Mouse (Mus musculus) kidney, postnatal 10 days (tissue): ENCODE measurements around the gene Fam19a3.
"Not testable (repeated sequence)": the region's sequence is repeated elsewhere in the genome, so short reads cannot be mapped to it uniquely, and the experiment has no call there.

ENCODE experiments used
- DNase-seq: peaks from one replicate; pipeline ENCODE4 v3.0.0; 2021; ENCODE audit warnings: mixed read lengths

Gene Fam19a3

DNA sequence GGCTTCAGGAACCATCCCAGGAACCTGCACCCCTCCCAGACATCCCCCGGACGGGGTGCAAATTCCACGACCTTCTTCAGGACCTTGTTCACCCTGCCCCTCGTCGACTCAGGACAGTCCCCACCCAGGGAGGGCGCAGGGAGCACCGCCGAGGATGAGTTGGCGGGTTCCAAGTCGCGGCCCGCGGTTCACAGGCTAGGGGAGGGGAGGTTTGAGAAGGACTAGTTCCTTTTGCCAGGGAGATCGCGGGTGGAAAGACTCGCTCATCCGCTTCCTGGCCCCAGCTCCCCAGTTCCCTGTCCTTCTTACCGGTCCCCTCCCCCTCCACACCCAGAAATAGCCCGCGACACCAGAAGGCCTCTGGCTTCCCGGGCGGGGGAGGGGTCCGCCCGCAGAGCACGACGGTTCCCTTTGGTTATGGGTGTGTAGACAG is at the start of gene Fam19a3:
Gene Fam19a3 (minus strand): TSS at position 370 of the 433 bp plus-strand sequence.
- peak; percentile 66 for DNase-seq

DNA sequence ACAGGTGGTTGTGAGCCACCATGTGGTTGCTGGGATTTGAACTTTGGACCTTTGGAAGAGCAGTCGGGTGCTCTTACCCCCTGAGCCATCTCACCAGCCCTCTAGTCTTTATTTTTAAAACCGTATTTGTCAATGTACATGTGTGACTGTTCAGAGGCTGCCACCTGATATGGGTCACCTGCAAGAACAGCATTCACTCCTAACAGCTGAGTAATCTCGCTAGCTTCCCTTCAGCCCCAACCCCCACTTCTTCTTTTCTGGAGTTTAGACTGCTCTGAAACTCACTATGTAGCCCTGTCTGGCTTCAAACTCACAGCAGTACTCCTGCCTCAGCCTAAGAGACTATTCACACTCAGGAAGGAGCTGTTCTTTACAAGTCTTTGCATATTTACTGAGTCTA is 40.8 kb upstream of the Fam19a3 start:
- DNase-seq: no peak

DNA sequence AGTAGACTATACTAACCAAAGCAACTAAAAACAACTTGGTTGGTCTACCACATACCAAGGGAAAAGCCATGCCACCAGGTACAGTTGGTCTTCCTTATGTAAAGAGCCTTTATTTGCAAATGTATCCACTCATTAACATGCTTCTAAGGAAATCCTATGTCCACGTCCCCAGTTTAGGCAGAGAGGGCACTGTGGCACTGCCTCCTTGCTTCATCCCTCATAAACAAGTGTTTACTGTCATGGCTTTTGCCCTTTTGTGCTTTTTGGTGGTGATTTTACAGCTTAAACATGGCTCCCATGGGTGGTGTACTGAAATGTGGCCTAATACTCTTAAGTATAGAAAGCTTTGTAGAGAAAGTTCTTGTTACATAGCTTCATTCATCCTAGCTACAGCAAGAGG is 38.8 kb upstream of the Fam19a3 start:
- no peak for DNase-seq

DNA sequence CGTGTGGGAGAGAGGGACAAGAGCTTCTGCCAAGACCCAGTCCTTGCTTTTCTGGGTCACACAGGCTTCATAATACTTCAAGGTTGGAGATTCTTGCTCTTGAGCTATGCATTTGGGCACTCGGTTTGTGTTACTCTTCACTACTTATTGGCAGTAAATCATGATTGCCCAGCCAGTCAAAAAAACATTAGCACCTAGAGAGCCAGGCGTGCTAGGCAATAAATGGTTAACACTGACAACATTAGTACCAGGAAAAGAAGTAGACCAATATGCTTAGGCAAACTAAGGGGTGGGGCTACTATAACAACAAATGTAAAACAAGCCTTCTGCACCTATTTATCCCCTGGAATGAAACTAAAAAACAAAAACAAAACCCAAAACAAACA is 37.1 kb upstream of the Fam19a3 start:
- DNase-seq: no peak

DNA sequence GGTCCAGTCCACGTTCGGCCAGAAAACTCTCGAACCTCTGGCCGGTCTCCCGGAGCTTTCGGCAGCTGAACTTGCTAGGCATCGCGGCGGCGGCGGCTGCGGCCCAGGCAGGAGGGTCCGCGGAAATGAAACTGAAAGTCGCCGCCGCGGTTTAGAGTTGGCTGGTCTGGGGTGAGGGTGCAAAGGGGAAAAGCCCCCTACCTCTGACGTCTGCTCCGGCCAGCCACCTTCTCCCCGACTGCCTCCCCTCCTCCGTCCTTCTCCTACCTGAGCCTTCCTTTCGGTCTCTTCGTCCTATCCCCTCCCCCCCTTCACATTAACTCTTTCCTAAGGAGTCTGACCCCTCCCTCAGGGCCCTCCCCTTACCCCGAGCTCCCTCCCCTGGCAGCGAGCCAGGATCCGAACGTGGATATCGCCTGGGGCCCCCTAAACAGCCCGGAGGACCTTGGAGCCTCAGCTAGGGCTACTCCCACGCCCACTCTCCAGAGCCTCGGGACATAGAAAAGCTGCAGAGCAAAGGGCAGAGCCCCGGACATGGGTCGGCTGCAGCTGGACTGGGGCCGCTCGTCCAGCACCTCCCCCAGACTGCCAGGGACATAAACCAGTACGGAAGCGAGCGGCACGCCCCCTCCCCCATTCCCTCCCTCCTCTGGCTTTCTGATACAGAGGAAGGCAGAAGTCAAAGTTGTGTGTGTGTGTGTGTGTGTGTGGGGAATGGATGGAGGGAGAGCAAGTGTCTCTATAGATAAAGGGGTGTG is 36.5 kb upstream of the Fam19a3 start, which contains the start of gene Mov10:
Gene Mov10 (minus strand): TSS at position 573 of the 758 bp plus-strand sequence.
- DNase-seq: peak; percentile 91

DNA sequence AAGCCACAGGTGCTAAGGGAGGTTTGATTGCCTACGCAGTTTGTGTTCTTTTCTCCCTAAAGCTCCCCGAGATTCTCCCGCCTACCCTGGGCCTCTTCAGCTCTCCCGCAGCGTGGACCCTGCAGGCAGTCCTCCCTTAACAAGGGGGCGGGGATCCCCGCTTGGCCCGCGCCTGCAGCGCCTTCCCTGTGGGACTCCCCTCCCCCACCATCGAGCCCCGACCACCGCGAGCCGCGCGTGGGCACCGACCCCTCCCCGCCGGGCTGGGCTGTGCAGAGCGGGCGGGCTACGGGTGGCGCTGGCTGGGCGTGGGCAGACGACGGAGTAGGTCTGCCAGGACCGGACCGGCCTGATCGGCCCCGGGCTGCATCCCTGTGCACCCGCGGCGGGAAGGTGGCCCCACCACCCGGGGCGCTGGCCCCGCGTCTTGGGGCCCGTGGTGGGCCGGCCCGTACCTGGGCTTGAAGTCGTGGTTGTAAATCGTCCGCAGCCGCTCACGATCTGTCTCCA is 35.9 kb upstream of the Fam19a3 start:
- peak; percentile 82 for DNase-seq

DNA sequence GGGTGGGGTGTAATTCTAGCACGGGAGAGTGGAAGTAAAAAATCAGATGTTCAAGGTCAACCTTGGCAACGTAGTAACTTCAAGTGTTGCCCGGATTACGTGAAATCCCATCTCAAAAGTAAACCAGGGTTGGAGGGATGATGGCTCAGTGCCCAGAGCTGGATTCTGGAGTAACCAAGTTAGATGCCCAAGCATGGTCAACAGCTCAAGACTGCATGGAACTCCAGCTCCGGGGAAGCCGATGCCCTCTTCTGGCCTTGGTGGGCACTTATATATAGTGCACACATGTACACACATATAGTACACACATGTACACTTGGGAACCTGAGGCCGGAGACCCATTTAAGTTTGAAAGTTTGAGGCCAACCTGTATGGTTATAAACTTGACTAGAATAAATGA is 34.5 kb upstream of the Fam19a3 start:
- DNase-seq: peak; percentile 23

DNA sequence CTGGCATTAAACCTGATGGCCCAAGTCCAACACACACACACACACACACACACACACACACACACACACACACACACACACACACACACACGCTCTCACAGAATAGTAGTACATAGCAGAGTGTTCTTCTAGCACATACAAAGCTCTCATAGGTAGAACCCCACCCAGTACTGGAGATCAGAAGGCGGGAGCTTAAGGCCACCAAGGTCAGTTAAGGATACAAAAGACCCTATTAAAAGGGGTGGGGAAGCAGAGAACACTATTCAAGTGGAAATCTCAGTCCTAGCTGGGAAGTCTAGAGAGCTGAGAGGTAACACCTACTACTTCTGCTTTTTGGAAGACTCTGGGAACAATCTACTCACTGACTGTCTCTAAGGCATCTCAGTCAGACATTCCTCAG is 33.7 kb upstream of the Fam19a3 start:
- DNase-seq: no peak

DNA sequence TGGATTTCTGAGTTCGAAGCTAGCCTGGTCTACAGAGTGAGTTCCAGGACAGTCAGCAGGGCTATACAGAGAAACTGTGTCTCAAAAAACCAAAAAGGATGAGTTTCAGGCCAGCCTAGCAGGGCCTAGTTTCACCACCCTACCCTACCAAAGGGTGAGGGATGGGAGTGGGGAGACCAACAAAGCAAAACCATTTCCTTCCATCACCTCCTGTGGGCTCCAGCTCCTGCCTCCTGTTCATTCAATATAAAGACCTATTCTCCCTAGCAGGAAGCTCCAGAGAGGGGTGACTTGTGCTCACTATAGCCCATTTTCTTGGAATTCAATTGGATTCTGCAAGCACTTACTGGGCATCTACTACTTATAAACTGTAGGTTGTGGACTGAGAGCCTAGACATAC is 33.1 kb upstream of the Fam19a3 start:
- no peak for DNase-seq

DNA sequence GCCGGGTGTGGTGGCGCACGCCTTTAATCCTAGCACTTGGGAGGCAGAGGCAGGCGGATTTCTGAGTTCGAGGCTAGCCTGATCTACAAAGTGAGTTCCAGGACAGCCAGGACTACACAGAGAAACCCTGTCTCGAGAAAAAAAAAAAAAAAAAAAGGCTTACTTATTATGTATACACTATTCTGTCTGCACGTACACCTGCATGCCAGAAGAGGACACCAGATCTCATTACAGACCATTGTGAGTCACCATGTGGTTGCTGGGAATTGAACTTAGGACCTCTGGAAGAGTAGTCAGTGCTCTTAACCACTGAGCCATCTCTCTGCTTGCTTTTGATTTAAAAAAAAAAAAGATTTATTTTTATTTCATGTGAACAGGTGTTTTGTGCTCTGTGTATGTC is 31.6 kb upstream of the Fam19a3 start:
- not testable (repeated sequence) for DNase-seq

DNA sequence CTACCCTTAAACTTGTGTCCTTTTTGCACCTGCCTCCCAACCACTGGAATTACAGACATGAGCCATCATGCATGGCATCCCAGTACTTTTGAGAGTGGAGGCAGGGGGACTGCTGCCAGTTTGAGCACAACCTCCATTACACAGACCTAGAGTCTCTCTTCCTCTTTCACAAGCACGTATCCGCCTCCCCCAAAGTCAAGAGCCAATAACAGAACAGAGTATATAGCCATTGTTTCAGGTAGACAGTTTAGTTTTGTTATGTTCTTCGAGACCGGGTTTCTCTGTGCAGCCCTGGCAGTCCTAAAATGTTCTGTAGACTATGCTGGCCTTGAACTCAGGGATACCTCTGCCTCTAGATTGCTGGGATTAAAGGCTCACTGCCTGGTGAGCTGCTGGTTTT is 30.6 kb upstream of the Fam19a3 start:
- no peak for DNase-seq

DNA sequence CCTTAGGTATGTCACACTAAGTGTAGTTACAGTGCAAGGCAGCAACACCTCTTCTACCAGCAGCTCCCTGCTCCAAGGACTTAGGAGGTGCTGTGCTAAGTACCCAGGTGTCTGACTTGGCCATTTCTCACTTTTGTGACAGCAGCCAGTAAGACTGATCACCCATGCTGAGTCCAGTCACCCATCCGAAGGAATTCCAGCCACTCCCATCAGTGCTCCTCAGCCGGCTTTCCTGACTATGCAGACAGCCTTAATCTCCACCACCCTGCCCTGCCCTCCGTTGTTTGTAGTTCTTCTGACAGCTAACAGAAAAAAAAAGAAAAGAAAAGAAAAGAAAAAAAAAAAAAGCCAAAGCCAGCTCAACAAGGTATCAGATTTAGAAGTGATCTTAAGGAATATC is 30.1 kb upstream of the Fam19a3 start:
- no peak for DNase-seq

DNA sequence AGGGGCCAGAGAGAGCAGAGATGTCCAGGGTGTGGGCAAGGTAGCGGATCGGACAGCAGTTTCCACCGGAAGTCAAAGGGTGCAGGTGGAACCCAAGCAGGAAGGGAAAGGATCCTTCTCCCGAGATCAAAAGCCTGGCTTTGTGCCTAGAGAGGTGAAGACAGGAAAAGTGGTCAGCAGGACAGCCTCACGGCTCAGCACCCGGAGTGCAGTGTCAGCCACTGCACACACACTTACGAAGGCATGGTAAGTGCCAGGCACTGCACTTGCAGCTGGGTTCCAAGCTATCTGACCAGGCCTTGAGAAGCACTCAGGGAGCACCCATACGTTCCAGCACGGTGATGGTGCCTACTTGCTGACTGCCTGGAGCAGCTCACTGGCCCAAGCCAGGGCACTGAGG is 23.9 kb upstream of the Fam19a3 start:
- DNase-seq: peak; percentile 33

DNA sequence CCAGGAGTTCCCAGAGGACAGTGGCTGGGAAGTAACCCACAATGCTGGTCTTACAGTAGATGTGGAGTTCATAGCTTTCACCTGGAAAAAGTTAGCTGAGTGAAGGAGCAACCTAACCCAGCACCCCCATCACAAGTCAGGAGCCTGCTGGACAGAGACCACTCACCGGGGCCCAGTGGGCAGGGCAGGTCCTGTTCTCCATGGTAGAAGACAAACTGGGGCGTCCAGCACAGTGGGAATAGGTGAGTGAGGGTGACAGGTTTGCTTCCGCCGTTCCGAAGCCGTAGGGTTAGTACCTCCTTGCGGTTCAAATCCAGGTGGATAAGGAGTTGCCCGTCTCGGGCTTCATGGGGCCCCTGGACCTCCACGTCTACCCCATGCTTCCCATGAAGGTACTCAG is 22.7 kb upstream of the Fam19a3 start:
- no peak for DNase-seq

DNA sequence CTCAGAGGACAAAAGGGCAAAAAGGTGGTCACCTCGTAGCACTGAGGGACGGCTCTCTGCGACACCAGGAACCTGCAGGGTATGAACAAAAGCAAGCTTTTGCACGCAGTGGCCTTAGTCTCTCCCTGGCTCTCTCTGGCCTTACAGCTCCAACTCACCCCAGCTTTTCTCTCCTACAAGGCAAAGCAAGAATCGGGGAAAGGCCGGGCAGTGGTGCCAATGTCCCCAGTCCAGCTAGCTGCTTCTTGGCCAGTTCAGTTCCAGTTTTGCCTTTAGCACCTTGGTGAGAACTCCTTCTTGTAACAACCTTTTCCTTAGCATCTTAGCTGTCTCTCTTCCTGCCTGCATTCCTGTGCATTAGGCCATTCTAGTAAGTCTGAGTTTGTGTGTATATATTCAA is 19.8 kb upstream of the Fam19a3 start:
- no peak for DNase-seq

DNA sequence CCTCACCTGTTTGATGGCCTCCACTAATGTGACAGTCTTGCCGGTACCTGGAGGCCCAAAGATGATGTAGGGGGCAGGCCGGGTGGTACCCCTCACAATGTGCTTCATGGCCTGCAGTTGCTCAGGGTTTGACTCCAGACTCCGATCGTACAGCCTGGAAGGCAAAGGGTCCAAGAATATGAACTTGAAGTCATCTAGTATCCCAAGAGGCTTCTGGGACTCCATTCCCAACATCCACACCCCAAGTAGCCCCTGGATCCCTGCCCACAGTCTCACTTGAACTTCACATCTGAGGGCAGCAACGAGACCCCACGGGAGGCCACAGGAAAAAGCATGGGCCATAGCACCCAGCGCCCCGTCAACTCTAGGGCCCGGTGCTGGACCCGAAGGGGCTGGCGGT is 19.0 kb upstream of the Fam19a3 start:
- no peak for DNase-seq

DNA sequence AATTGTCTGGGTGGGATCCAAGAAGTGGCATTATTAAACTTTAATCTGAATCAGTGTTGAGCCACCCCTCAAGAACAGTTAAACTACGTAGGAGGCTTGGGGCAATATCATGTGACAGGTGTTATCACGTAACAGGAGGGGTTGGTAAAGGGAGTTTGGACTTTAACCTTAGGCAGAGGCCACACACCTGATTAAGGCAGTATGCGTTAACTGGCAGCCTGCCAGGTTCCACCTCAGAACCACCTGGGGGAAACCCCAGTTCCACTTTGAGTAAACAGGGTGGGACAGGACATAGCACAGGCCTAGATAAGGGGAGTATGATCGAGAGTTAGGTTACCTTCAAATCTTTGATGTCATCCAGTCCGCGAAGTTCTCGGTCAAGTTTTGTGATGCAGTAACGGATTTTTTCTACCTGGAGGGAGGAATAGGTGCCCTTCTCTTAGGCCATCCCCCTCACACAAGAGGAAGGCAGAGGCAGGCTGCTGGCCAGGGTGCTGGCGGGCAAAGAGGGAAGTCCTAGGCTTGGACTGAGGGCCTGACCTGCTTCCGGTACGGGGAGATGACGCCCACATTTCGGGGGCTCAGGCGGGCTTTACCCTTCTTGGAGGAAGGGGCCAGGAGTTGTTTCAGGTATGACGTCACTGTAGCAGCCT is 14.9 kb upstream of the Fam19a3 start:
- peak; percentile 73 for DNase-seq

DNA sequence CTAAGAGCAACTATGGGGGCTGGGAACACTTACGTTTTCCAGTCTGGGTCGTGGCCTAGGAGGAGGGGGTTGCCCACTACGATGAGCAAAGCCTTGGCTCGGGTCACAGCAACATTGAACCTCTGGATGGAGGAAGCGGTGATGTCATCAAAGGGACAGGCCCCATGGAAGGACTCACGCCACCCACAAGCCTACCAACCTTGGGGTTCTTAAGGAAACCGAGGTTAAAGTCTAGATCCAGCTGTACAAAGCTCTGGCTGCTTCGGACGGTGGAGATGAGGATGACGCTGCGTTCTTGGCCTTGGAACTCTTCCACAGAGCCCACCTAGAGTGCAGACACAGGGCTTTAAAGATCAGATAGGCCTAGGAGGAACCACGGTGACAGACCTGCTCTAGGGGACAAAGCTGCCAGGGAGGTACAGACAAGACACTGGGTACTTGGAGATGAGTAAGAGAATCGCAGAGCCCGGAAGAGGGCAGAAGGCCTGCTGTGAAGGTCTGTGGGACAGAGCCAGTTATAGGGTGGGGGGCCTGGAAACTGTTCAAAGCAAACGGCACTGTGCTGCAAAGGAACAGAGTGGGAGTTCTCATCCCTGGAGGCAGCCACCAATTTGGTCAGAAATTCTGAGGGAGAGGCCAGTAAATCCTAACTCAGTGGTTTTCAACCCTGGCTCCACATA is 14.2 kb upstream of the Fam19a3 start:
- no peak for DNase-seq

DNA sequence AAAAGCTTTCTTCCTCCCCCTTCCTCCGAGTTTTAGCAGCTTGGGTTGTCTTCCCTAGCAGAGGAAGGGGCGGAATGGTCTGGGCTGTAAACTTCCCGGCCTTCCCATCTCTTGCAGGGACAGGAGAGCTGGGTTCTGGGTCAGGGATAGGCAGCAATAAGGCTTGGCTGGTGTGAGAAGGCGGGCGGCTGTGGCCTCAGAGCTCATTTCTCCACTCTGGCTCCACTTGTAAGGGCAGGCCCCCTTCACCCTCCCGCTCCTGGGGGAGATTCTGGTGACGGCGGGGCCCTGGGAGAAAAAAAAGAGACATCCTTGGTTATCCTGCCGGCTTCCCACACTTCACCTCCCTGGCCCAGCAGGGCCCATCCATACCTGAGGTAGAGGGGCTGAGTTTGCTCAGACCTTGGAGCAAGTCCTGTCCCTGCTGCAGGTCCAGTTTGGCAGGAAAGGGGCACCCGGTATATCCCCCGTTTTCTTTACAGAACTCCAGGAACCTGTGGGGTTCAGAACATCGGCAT is 13.4 kb upstream of the Fam19a3 start:
- DNase-seq: peak; percentile 34

DNA sequence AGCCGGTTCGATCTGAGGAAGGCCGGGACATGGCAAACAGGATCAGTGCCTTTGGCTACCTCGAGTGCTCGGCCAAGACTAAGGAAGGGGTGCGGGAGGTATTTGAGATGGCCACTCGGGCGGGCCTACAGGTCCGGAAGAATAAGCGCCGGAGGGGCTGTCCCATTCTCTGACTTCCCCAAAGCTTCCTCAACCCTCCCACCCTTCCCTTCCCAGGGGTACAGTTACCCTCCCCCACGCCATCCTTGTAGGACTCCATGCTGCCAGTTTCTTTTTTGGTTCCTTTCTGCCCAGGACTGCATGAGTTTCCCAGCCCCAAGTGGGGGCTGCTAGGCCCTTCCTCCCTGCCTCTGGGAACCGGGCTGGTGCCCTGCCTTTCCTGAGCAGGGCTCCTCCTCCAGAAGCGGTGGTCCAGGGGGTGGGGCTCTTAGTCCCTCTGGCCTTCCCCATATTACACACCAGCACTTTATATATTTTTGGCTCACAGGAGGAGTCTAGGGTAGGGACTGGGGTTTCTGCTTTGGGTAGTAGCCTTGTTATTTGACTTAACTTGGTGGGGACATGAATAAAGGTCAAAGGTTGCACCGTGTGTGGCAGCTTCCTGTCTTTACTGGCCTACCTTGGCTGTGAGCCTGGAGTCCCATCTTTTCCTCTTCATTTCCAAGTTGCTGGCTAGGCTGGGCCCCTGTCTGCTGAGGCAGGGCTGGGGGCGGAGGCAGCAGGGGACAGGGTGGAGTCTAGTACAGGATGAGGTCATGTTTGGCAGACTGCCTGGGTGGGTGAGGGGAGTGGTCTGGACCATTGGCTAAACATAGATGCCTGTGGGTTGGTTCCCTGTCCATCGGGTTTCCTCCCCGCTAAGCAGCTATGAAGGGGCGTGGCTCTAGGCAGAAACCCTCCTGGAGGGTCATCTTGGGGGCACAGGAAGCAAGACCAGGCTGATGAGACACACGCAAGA is 12.5 kb upstream of the Fam19a3 start:
- DNase-seq: peak; percentile 99

DNA sequence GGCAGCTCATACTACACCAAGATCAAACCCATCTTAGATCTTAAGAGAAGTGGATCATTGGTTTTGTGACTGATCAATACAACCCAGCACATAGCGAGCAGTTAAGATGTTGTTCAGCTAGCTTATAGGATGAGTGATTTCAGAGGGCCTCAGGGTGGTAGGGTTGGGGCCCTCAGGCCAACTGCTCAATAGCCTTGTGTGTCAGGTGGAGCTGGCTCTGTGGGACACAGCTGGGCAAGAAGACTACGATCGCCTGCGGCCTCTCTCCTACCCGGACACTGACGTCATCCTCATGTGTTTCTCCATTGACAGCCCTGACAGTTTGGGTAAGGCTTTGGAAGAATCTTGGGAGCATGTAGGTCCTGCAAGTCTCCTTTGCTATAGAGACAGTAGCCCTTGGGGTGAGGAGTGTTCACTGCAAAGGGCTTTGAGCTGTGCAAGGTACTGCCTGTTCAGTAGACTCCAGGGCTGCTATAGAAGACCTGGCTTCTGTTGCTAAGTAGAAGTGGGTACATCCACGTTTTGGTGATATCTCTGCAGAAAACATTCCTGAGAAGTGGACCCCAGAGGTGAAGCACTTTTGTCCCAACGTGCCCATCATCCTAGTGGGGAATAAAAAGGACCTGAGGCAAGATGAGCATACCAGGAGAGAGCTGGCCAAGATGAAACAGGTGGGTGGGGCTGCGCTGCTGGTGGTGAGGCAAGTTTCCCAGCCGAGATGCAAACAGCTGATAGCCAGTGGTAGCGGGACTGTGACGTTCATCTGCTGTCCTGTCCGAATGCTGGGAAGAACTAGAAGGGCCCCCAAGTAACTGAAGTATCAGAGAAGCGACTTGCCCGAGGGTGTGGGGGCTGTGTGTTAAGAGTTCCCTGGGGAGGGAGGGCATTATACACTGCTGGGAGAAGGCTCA is 11.0 kb upstream of the Fam19a3 start:
- DNase-seq: no peak
